Mouse (Mus musculus): Measurements from ENCODE around the gene Agpat1. TPM values are rescaled to one million over a fixed set of nuclear protein-coding genes. Genes with fewer than 3 reads are reported as not detected.

Gene Agpat1
- polyA plus RNA-seq, 1 experiment from 2014 or later, result 60.8 TPM

GRCm38 (mm10) chr17:34599891-34600290, 4.2 kb upstream of the Agpat1 start:
- DNase-seq (ENCODE audit: extremely low spot score, low spot score), result no peak
- 76% methylated on average over 9 of the region's 9 CpGs for WGBS
- H3K36me3 ChIP-seq (replicated peaks), result peaks cover 45% of the 10 kb centered on the region
- H3K27me3 ChIP-seq (ENCODE audit: poor library complexity, severe bottlenecking), result no peaks in the 10 kb centered on the region
- H3K27ac ChIP-seq, result no peak overlapping the region
- no peaks in the 10 kb centered on the region for H3K9me3 ChIP-seq
- H3K4me3 ChIP-seq, result peak overlapping the region; percentile 1; the same call in 1 of the 2 replicates
- H3K4me1 ChIP-seq, result peaks cover 61% of the 10 kb centered on the region

- Histone ChIP-seq H3K27ac (no peak overlapping the region), H3K27me3 (ENCODE audit: poor library complexity, severe bottlenecking) (no peaks in the 10 kb centered on the region), H3K9me3 (no peaks in the 10 kb centered on the region), H3K4me1 (peaks cover 57% of the 10 kb centered on the region), H3K36me3 (replicated peaks) (peaks cover 27% of the 10 kb centered on the region), H3K4me3 (peak overlapping the region; percentile 70; the same call in 1 of the 2 replicates)
- 92% methylated on average over 12 of the region's 12 CpGs for WGBS
- DNase-seq (ENCODE audit: extremely low spot score, low spot score), result no peak
Measured at GRCm38 (mm10) chr17:34601796-34602195, 2.3 kb upstream of the Agpat1 start.

- Histone ChIP-seq H3K4me3 (peak within 1 kb of the TSS; percentile 70), H3K36me3 (replicated peaks) (peaks cover 39% of the 10 kb centered on the region), H3K27ac (peak within 1 kb of the TSS; percentile 93), H3K9me3 (no peaks in the 10 kb centered on the region), H3K4me1 (peaks cover 59% of the 10 kb centered on the region), H3K27me3 (ENCODE audit: poor library complexity, severe bottlenecking) (no peaks in the 10 kb centered on the region)
- WGBS, result under 1% methylated on average over 30 of the region's 30 CpGs
- DNase-seq (ENCODE audit: extremely low spot score, low spot score), result peak; percentile 96
Measured at GRCm38 (mm10) chr17:34603375-34604060, 544 bp upstream of the Agpat1 start, which contains the start of gene Rnf5. Rnf5 (minus strand) TSS chr17:34603690.

GRCm38 (mm10) chr17:34604511-34605237, 612 bp downstream of the Agpat1 start:
- Histone ChIP-seq H3K9me3 (no peaks in the 10 kb centered on the region), H3K4me1 (peaks cover 57% of the 10 kb centered on the region)
- 17% methylated on average over 24 of the region's 24 CpGs for WGBS

GRCm38 (mm10) chr17:34605609-34606008, 1.5 kb downstream of the Agpat1 start:
- Histone ChIP-seq H3K4me1 (peaks cover 57% of the 10 kb centered on the region), H3K27me3 (ENCODE audit: poor library complexity, severe bottlenecking) (no peaks in the 10 kb centered on the region), H3K27ac (peak overlapping the region; percentile 93), H3K9me3 (no peaks in the 10 kb centered on the region), H3K4me3 (peak overlapping the region; percentile 70), H3K36me3 (replicated peaks) (peaks cover 41% of the 10 kb centered on the region)
- peak; percentile 93 for DNase-seq (ENCODE audit: extremely low spot score, low spot score)
- under 1% methylated on average over 24 of the region's 30 CpGs for WGBS

More at GRCm38 (mm10) chr17:34604511-34605237, 612 bp downstream of the Agpat1 start:
- Histone ChIP-seq H3K27me3 (ENCODE audit: poor library complexity, severe bottlenecking) (no peaks in the 10 kb centered on the region), H3K27ac (peak overlapping the region; percentile 93), H3K36me3 (replicated peaks) (peaks cover 41% of the 10 kb centered on the region), H3K4me3 (peak overlapping the region; percentile 70)
- no peak for DNase-seq (ENCODE audit: extremely low spot score, low spot score)

- Histone ChIP-seq H3K36me3 (replicated peaks) (peaks cover 41% of the 10 kb centered on the region), H3K4me1 (peaks cover 57% of the 10 kb centered on the region), H3K27me3 (ENCODE audit: poor library complexity, severe bottlenecking) (no peaks in the 10 kb centered on the region), H3K27ac (peak overlapping the region; percentile 93), H3K9me3 (no peaks in the 10 kb centered on the region), H3K4me3 (peak overlapping the region; percentile 70)
- DNase-seq (ENCODE audit: extremely low spot score, low spot score), result no peak
- WGBS, result 19% methylated on average over 32 of the region's 32 CpGs
Measured at GRCm38 (mm10) chr17:34606186-34607039, 2.4 kb downstream of the Agpat1 start.

GRCm38 (mm10) chr17:34607997-34608396, 3.9 kb downstream of the Agpat1 start:
- Histone ChIP-seq H3K4me1 (peaks cover 43% of the 10 kb centered on the region), H3K9me3 (no peaks in the 10 kb centered on the region), H3K4me3 (0 out of 2 replicates have a peak overlapping the region, but pooled peaks have one; percentile 5), H3K36me3 (replicated peaks) (peaks cover 49% of the 10 kb centered on the region), H3K27me3 (ENCODE audit: poor library complexity, severe bottlenecking) (no peaks in the 10 kb centered on the region), H3K27ac (no peak overlapping the region)
- WGBS, result 94% methylated on average over 7 of the region's 7 CpGs
- no peak for DNase-seq (ENCODE audit: extremely low spot score, low spot score)

GRCm38 (mm10) chr17:34611050-34611449, 7.0 kb downstream of the Agpat1 start:
- Histone ChIP-seq H3K27me3 (ENCODE audit: poor library complexity, severe bottlenecking) (no peaks in the 10 kb centered on the region), H3K36me3 (replicated peaks) (peaks cover 79% of the 10 kb centered on the region), H3K4me3 (no peak overlapping the region), H3K4me1 (peaks cover 34% of the 10 kb centered on the region), H3K27ac (no peak overlapping the region), H3K9me3 (no peaks in the 10 kb centered on the region)
- WGBS, result 93% methylated on average over 8 of the region's 8 CpGs
- DNase-seq (ENCODE audit: extremely low spot score, low spot score), result no peak

- no peaks in the 10 kb centered on the region for H3K9me3 ChIP-seq
- no peak for DNase-seq (ENCODE audit: extremely low spot score, low spot score)
- peaks cover 85% of the 10 kb centered on the region for H3K36me3 ChIP-seq (replicated peaks)
- peaks cover 22% of the 10 kb centered on the region for H3K4me1 ChIP-seq
- H3K27ac ChIP-seq, result no peak overlapping the region
- H3K4me3 ChIP-seq, result no peak overlapping the region
- 86% methylated on average over 11 of the region's 11 CpGs for WGBS
- H3K27me3 ChIP-seq (ENCODE audit: poor library complexity, severe bottlenecking), result no peaks in the 10 kb centered on the region
Measured at GRCm38 (mm10) chr17:34613054-34613645, 9.1 kb downstream of the Agpat1 start.

- Histone ChIP-seq H3K4me1 (peaks cover 15% of the 10 kb centered on the region), H3K9me3 (no peaks in the 10 kb centered on the region), H3K4me3 (no peak overlapping the region), H3K27ac (no peak overlapping the region), H3K36me3 (replicated peaks) (peaks cover 78% of the 10 kb centered on the region), H3K27me3 (ENCODE audit: poor library complexity, severe bottlenecking) (no peaks in the 10 kb centered on the region)
- 92% methylated on average over 10 of the region's 10 CpGs for WGBS
- DNase-seq (ENCODE audit: extremely low spot score, low spot score), result no peak
Measured at GRCm38 (mm10) chr17:34613830-34614229, 9.8 kb downstream of the Agpat1 start.

- no peaks in the 10 kb centered on the region for H3K9me3 ChIP-seq
- no peaks in the 10 kb centered on the region for H3K27me3 ChIP-seq (ENCODE audit: poor library complexity, severe bottlenecking)
- WGBS, result 65% methylated on average over 6 of the region's 6 CpGs
- H3K36me3 ChIP-seq (replicated peaks), result peaks cover 70% of the 10 kb centered on the region
- H3K27ac ChIP-seq, result peak within 1 kb of the TSS; percentile 56; the same call in 1 of the 2 replicates
- DNase-seq (ENCODE audit: extremely low spot score, low spot score), result no peak
- peak within 1 kb of the TSS; percentile 0; the same call in 1 of the 2 replicates for H3K4me3 ChIP-seq
- H3K4me1 ChIP-seq, result peaks cover 14% of the 10 kb centered on the region
Measured at GRCm38 (mm10) chr17:34615871-34616270, 11.8 kb downstream of the Agpat1 start, which contains the start of gene Egfl8. Egfl8 (minus strand) TSS chr17:34615971.

GRCm38 (mm10) chr17:34618999-34619398, 14.9 kb downstream of the Agpat1 start:
- no peak overlapping the region for H3K4me3 ChIP-seq

More at GRCm38 (mm10) chr17:34618999-34619398, 14.9 kb downstream of the Agpat1 start:
- H3K27ac ChIP-seq, result no peak overlapping the region
- WGBS, result 19% methylated on average over 6 of the region's 6 CpGs
- H3K4me1 ChIP-seq, result peaks cover 14% of the 10 kb centered on the region
- peaks cover 70% of the 10 kb centered on the region for H3K36me3 ChIP-seq (replicated peaks)
- DNase-seq (ENCODE audit: extremely low spot score, low spot score), result no peak
- no peaks in the 10 kb centered on the region for H3K27me3 ChIP-seq (ENCODE audit: poor library complexity, severe bottlenecking)
- no peaks in the 10 kb centered on the region for H3K9me3 ChIP-seq
